Mouse (Mus musculus): ENCODE data around the gene Lpar1. TPM values are rescaled to one million over a fixed set of nuclear protein-coding genes. Genes with fewer than 3 reads are reported as not detected.

Gene Lpar1
- polyA plus RNA-seq, 2 experiments from 2014 or later, result not detected

DNA sequence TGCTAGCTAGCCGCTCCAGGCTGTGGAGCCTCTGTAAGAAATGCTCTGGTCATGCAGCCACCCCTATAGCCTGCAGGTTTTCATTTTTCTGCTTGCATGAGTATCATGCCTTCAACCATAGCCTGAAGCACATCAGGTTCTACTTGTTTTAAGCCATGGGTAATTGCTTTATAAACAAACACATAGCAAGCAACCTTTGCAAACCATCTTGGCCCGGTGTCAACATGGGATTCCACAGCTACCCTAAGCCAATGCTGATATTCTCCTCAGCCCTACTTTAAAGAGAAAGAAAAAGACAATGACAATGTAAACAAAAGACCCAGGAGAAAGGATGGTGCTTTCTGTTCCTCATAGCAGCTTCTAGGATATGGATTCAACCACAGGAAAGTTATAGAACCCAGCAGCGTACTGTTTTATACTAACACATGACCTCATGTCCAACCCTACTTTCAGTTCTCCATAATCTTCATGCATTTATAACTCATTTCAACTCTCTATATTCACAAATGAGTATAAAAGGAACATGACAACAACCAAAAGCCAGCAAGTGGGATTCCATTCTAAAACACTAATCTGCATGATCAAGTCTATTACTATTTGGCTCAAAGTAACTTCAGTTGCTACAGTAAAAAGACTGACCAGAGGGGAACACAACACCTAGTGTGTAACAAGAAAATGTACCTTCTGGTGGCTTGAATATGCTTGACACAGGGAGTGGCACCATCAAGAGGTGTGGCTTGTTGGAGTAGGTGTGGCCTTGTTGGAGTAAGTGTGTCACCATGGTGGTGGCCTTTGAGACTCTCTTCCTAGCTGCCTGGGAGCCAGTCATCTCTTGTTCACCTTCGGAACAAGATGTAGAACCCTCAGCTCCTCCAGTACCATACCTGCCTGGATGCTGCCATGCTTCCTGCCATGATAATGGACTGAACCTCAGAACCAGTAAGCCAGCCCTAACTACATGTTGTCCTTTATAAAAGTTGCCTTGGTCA is 46.9 kb downstream of the Lpar1 start:
- ATAC-seq, result no peak

- no peak for ATAC-seq
Measured at GRCm38 (mm10) chr4:58504250-58504649, 49.4 kb downstream of the Lpar1 start.

DNA sequence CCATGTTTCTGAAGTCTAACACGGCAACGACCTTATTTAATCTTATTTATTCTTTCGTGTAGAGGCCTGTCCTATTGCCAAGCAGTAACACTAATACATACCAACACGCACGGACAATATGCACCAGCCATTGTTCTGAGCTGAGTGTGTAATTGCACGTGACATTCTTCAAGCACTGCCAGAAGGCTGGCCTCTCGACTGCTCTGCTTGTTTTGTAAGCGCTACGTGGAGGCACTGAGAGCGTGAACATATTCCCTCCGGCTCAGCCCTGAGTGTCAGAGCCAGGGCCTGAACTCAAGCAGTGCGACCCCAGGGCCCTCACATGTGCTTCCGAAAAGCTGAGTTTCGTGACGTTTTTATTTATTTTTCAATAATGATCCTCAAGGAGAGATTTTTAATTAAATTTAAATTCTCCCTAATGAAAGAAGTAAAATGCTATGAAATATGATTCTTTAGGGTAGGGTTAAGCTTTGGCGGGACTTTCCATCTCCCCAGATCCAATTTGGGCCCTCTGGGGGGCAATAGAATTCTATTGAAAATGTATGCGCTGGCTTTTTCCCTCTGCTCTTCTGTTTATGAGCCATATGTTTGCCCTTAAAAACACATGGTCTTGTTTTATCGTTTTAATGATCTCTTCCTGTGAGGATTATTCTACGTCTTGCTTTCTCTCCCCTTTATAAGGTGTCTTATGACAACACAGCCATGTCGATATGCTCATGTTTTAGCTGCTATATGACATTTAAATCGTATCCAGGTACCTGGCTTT is 52.5 kb downstream of the Lpar1 start:
- no peak for ATAC-seq

DNA sequence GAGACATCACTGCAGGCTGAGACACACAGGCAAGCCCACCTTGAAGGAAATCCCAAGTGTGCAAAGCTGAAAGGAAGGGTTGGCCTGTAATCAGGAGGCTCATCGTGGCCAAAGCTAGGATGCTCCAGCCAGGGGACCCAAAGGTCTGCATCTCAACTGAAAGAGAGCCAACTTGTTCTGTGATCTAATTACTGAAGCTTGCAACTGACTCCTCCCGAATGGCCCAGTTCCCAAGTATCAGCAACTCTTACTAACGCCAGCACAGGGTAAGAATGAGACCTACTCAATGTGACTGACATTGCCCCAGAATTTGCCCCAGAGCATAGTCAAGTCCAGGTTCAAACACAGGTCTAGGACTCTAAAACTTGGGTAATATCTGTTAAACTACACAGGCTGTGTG is 53.9 kb downstream of the Lpar1 start:
- no peak for ATAC-seq

DNA sequence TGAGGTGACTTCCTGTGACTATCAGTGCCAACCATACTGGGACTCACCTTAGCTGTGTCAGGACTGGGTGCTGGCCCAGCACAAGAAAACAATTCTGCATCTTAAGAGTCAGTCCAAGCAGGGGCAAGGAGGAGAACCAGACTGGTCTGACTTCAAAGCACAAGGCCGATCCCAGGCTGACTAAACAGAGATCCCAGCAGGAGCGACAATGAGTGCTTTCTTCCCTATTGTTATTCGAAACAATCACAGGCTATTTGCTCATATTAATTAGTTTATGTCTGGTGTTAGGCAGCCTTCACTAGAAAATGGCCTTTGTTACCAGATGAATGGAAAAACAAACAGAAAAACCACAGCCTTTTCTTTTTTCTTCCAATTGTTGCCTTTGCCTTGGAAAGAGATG is 54.5 kb downstream of the Lpar1 start:
- ATAC-seq, result no peak

DNA sequence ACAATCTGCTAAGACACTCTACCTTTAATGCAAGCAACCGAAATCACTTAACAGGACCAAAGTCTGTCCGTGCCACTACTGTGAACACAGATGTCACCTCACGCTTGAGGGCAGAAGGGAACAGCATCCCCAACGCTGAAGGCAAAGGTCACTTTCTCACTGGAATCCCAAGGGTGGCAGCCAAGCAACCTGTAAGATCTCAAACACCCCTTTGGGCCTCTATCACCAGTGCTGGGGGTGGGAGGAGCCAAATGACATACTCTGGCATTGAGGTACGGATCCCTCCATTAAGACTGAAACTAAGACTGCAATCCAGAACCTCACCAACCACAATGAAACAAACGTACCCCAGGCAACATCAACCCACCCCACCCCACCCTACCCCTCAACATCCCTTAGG is 55.0 kb downstream of the Lpar1 start:
- ATAC-seq, result no peak

- no peak for ATAC-seq
Measured at GRCm38 (mm10) chr4:58497284-58497683, 56.4 kb downstream of the Lpar1 start.

- no peak for ATAC-seq
Measured at GRCm38 (mm10) chr4:58496743-58497142, 57.0 kb downstream of the Lpar1 start.

DNA sequence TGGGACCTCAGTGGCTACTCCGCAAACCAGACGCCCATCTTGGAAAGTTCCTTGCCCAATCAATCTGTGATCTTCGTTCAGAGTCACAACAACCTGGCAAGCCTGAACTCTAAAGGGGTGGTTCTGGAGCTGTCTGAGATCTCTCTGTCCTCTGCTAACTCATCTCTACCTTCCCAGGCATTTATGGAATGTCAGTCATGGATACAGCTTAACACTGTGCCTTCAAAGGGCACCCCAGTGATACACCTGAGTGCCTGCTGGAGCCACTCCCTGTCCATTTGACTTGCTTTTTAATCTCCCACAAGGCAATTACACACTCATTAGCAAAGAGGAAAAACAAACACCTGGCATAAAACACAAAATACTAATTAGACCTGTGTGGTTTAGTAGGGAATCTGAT is 62.0 kb downstream of the Lpar1 start:
- ATAC-seq, result no peak

DNA sequence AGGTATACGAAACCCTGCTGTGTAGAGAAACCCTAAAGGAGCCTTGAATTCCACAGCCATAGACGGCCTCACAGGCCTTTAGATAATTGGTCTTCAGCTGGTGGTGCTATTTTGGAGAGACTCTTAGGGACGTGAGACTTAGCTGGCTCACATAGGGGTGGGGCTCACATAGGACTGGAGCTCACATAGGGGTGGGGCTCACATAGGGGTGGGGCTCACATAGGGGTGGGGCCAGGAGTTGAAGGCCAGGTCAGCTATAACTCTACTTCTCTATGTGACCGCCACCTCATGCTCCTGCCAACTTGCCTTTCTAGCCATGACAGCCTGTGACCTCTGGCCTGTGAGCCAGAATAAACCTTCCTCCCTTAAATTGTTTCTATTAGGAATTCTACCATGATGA is 63.3 kb downstream of the Lpar1 start:
- ATAC-seq, result no peak

GRCm38 (mm10) chr4:58478564-58478963 is 75.1 kb downstream of the Lpar1 start:
- no peak for ATAC-seq

- no peak for ATAC-seq
Measured at GRCm38 (mm10) chr4:58477691-58478090, 76.0 kb downstream of the Lpar1 start.

DNA sequence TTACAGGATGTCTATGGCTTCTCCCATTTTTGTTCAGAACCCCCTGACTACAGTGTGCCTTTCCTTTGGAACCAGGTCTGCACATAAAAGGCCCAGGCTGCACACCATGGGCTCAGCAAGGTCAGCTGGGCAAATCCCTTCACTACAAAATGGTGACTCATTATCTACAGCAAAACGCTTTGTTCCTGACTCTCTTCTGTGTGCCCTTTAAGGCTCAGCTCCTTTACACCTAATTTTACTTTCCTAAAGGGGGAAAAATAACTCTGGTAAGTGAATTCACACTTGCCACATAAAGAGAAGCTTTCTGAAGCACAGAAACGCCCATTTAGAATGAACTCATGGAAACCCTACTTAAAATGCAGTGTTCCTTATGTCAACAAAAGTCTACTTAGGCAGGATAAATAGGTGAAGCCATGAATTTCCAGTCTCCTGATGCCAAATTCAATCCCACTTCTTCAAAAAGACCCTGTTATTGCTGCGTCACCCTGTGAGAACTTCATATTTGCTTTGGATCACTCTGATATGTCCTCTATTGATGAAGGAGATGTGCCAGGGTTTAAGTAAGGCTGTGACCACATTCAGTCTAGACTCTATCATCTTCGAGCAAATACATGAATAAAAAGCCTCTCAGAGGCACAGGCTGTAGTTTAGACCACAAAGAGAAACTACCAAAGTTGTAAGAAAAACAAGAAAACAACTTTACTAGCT is 82.3 kb downstream of the Lpar1 start:
- ATAC-seq, result no peak

- ATAC-seq, result no peak
Measured at GRCm38 (mm10) chr4:58469651-58470592, 83.8 kb downstream of the Lpar1 start.

GRCm38 (mm10) chr4:58469035-58469434 is 84.7 kb downstream of the Lpar1 start:
- ATAC-seq, result no peak

GRCm38 (mm10) chr4:58465586-58465985 is 88.1 kb downstream of the Lpar1 start:
- ATAC-seq, result no peak

DNA sequence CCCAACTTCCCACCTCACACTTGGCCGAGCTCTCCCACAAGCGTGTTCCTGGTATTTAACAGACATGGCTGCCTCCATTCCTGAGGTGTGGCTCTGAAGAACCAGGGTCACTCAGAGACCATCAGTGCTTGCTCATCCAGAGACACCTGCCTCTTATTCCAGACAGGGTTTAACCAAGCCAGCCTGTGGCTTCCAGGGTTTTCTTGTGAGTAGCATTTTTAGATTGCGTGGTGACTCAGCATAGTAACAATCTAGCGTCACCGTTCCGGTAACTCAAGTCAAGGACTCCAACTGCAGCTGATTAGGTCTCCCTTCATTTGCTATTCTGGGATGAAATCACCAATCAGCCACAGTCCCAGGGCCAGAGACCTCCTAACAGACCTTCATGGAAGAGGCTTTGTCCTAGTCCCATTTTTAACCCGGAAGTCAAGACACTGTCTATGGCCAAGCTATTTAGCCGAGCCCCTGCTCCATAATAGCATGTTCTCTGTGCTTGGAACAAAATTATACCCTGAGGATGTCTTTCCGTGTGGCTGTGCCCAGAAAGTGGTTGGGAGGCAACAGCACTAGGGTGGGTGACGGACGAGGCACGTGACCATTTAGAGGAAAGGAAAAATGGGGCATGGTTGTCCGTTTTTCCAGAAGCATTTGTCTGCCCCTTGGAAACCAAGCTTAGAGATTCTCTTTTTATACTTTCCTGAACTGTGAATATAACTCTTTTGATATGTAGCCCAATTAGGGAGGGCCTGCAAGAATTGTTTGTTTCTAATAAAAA is 89.1 kb downstream of the Lpar1 start:
- ATAC-seq, result no peak

DNA sequence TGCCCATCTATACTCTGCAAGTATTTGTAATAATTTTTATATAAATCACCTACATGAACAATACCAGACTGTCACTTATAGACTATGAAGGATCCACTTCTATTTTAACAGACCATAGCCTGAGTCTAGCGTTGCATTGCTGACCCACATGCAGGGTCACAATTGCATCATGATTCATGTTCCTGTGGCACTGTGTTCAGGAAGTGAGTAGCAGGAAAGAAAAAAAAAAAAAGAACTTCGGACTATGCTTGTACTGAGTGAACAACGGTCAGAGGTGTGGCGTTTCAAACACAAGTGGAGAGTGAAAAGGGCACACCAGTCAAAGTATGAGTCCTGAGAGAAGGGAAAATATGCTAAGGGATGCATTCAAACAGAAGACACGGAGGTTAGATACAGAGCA is 90.7 kb downstream of the Lpar1 start:
- no peak for ATAC-seq

GRCm38 (mm10) chr4:58462586-58462985 is 91.1 kb downstream of the Lpar1 start:
- ATAC-seq, result no peak

GRCm38 (mm10) chr4:58453334-58453733 is 100.4 kb downstream of the Lpar1 start:
- no peak for ATAC-seq

DNA sequence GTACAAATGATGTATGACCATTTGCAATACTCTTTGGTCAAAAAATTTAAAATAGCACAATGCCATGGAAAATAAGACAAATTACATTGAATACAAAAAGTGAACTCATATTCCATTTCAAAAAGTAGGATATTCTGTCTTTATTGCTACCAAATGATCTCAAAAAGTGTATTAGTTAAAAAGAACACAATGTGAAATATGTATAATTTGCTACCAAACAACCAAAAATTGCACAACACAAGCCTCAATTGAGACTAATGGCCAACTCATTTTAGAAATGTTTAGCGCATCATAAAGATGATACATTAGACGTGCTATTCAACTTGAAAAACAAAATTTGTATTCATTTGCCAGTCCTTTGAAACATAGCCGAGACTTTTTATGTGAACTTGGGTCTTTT is 104.9 kb downstream of the Lpar1 start:
- ATAC-seq, result no peak

All from CD4-positive, CD25-positive, alpha-beta regulatory T cell, adult 4 months (primary cell).